Mouse (Mus musculus): ENCODE results near the gene Lgals3.
"Not testable (repeated sequence)": the region's sequence is repeated elsewhere in the genome, so short reads cannot be mapped to it uniquely, and the experiment has no call there.

Lgals3 gene

GRCm38 (mm10) chr14:47367461-47367860 lies at the start of gene Lgals3:
TSS of gene Lgals3 (plus strand) at chr14:47367751.
- DNase-seq = no peak

- no peak for DNase-seq
Observed at GRCm38 (mm10) chr14:47319362-47319761, 48.2 kb upstream of the Lgals3 start.

- DNase-seq = not testable (repeated sequence)
Observed at GRCm38 (mm10) chr14:47321581-47321980, 46.0 kb upstream of the Lgals3 start.

GRCm38 (mm10) chr14:47325965-47326761 lies 41.4 kb upstream of the Lgals3 start:
- no peak for DNase-seq

GRCm38 (mm10) chr14:47327347-47327746 lies 40.2 kb upstream of the Lgals3 start:
- DNase-seq = no peak

GRCm38 (mm10) chr14:47331920-47332319 lies 35.6 kb upstream of the Lgals3 start:
- no peak for DNase-seq

- peak; percentile 71 to 77 for DNase-seq
Observed at GRCm38 (mm10) chr14:47334819-47335218, 32.7 kb upstream of the Lgals3 start.

- DNase-seq = no peak
Observed at GRCm38 (mm10) chr14:47335300-47335699, 32.3 kb upstream of the Lgals3 start.

GRCm38 (mm10) chr14:47340231-47340925 lies 27.2 kb upstream of the Lgals3 start:
- DNase-seq = no peak

GRCm38 (mm10) chr14:47341811-47342291 lies 25.7 kb upstream of the Lgals3 start:
- DNase-seq = no peak

- no peak for DNase-seq
Observed at GRCm38 (mm10) chr14:47346715-47347114, 20.8 kb upstream of the Lgals3 start.

- no peak for DNase-seq
Observed at GRCm38 (mm10) chr14:47350974-47351373, 16.6 kb upstream of the Lgals3 start.

- no peak for DNase-seq
Observed at GRCm38 (mm10) chr14:47352272-47352671, 15.3 kb upstream of the Lgals3 start.

GRCm38 (mm10) chr14:47353240-47353639 lies 14.3 kb upstream of the Lgals3 start:
- DNase-seq = no peak

- DNase-seq = peak; percentile 23 to 24
Observed at GRCm38 (mm10) chr14:47354111-47354577, 13.4 kb upstream of the Lgals3 start.

GRCm38 (mm10) chr14:47354948-47355347 lies 12.6 kb upstream of the Lgals3 start:
- no peak for DNase-seq

- DNase-seq = no peak
Observed at GRCm38 (mm10) chr14:47356622-47357021, 10.9 kb upstream of the Lgals3 start.

- DNase-seq = peak; percentile 32 to 34
Observed at GRCm38 (mm10) chr14:47359610-47360009, 7.9 kb upstream of the Lgals3 start.

GRCm38 (mm10) chr14:47361418-47361817 lies 6.1 kb upstream of the Lgals3 start:
- no peak for DNase-seq

GRCm38 (mm10) chr14:47361899-47362298 lies 5.7 kb upstream of the Lgals3 start:
- no peak for DNase-seq

GRCm38 (mm10) chr14:47364742-47365449 lies 2.7 kb upstream of the Lgals3 start:
- DNase-seq = peak; percentile 20 to 26

- DNase-seq = no peak
Observed at GRCm38 (mm10) chr14:47366881-47367321, 650 bp upstream of the Lgals3 start.

GRCm38 (mm10) chr14:47369741-47370140 lies 2.2 kb downstream of the Lgals3 start:
- DNase-seq = no peak
